Mouse (Mus musculus): Measurements from ENCODE around the gene Gm42417. TPM values are rescaled to one million over a fixed set of nuclear protein-coding genes. Genes with fewer than 3 reads are reported as not detected.

The Gm42417 gene
- polyA plus RNA-seq, 1 experiment from 2014 or later, result not detected

DNA sequence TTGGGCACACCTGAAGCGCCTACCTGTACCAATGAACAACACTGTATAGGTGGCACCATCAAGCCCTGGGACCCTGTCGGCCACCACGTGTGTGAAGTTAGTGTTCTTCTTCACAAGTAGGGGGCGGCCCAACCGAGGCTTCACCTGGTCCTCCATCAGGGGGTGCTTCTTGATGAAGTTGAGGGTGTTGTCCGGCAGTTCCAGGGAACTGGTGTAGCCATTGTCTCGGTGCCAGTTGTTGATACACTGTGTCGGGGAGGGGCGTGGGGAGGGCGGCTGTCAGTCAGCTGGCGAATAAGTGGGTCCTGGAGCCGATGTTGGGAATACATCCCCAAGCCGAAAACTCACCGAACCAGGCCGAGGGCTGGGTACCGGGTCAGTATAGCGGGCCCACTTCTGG lies 12.7 kb upstream of the Gm42417 start:
- peaks cover 64% of the 10 kb centered on the region for H3K4me1 ChIP-seq (replicated peaks)
- no peak overlapping the region for H3K4me3 ChIP-seq
- no peak overlapping the region for H3K27ac ChIP-seq
- H3K9me3 ChIP-seq, result no peaks in the 10 kb centered on the region
- no peak for ATAC-seq (ENCODE audit: low FRiP score)
- 0 out of 2 replicates have a peak overlapping the region, but pooled peaks have one; percentile 24 for H3K9ac ChIP-seq
- no peak overlapping the region for H3K4me2 ChIP-seq
- peaks cover 75% of the 10 kb centered on the region for H3K36me3 ChIP-seq
- WGBS, result 90% methylated on average over 17 of the region's 17 CpGs
- H3K27me3 ChIP-seq, result no peaks in the 10 kb centered on the region

DNA sequence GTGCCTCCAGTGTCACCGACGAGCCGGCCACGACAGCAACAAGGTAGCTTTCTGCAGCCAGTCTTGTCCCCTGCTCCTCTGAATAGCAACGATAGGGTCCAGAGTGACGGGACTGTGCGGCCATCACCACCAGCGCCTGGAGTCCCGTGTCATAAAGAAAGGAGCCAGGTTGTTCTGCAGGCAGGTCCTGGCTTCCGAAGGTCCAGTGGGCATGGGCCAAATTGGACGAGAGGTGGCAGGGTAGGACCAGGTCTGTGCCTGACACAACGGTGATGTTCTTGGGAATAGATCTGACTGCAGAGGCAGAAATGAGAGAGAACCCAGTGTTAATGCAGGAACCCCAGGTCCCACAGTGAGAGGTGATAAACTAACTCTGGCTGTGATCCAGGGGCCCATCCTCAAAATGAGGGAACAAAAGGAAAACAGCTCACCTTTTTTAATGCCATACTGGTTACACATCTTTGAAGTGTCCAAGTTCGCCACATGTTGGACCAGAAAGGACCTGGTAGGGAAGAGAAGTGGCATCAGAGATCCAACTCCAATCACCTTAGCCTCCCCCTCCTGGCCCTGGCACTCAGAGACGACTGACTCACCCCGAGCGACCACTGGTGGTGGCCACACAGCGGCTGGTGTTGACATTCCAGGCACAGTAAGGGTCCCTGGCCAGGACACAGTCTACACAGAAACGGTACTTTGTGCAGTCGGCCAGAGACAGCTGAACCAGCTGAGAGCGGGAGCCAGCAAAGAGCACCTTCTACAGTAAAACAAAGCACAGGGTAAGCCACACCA lies 11.0 kb upstream of the Gm42417 start:
- Histone ChIP-seq H3K4me3 (no peak overlapping the region), H3K4me1 (replicated peaks) (peaks cover 71% of the 10 kb centered on the region), H3K9me3 (no peaks in the 10 kb centered on the region), H3K27ac (no peak overlapping the region), H3K36me3 (peaks cover 73% of the 10 kb centered on the region), H3K4me2 (no peak overlapping the region), H3K27me3 (no peaks in the 10 kb centered on the region), H3K9ac (peak overlapping the region; percentile 51; the same call in 1 of the 2 replicates)
- ATAC-seq (ENCODE audit: low FRiP score), result no peak
- 79% methylated on average over 20 of the region's 20 CpGs for WGBS

DNA sequence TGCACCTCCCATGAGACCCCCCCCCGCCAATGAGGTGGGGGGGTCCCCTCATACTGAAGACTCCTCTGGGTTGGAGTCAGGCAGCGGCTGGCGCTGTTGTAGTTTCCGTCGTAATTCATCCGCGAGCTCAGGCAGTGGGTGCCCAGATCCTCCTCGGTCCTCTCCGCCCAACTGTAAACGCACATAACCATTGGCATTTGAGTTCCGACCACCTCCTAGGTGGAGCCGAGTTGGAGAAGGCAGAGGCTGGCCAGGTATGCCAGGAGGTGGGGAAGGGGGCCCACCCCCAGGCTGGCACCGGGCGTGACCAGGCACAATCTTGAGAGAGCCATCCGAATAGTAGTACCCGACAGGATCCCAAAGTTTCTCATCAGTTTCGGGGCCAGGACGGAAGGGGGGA lies 10.3 kb upstream of the Gm42417 start:
- no peak overlapping the region for H3K27ac ChIP-seq
- H3K36me3 ChIP-seq, result peaks cover 66% of the 10 kb centered on the region
- peak overlapping the region; percentile 51; the same call in 1 of the 2 replicates for H3K9ac ChIP-seq
- H3K4me1 ChIP-seq (replicated peaks), result peaks cover 63% of the 10 kb centered on the region
- 0 out of 2 replicates have a peak overlapping the region, but pooled peaks have one; percentile 13 for H3K4me2 ChIP-seq
- H3K4me3 ChIP-seq, result no peak overlapping the region
- no peaks in the 10 kb centered on the region for H3K27me3 ChIP-seq
- H3K9me3 ChIP-seq, result no peaks in the 10 kb centered on the region
- 87% methylated on average over 18 of the region's 18 CpGs for WGBS
- ATAC-seq (ENCODE audit: low FRiP score), result no peak

DNA sequence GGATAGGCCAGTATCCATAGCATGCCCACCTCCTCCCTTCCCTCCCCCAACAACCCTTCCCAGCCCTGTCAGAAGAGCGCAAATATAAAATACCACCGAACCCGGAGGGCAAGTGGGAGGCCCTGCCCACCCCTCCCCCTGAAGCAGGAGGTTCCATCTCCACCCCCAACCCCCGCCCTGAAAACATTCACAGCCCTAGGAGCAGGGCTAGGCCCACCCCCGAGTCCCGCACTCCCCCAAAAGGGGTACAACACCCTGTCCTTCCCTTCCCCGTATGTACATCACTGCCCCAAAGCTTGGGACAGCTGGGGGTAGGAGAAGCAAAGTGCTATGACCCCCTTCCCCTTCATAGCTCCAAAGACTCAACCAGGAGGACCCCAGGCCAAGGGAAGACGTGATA lies 9.5 kb upstream of the Gm42417 start:
- Histone ChIP-seq H3K27ac (no peak overlapping the region), H3K4me3 (no peak overlapping the region), H3K27me3 (no peaks in the 10 kb centered on the region), H3K36me3 (peaks cover 58% of the 10 kb centered on the region), H3K9ac (peak overlapping the region; percentile 51; the same call in 1 of the 2 replicates), H3K4me1 (replicated peaks) (peaks cover 60% of the 10 kb centered on the region), H3K4me2 (no peak overlapping the region), H3K9me3 (no peaks in the 10 kb centered on the region)
- 54% methylated on average over 8 of the region's 8 CpGs for WGBS
- no peak for ATAC-seq (ENCODE audit: low FRiP score)

DNA sequence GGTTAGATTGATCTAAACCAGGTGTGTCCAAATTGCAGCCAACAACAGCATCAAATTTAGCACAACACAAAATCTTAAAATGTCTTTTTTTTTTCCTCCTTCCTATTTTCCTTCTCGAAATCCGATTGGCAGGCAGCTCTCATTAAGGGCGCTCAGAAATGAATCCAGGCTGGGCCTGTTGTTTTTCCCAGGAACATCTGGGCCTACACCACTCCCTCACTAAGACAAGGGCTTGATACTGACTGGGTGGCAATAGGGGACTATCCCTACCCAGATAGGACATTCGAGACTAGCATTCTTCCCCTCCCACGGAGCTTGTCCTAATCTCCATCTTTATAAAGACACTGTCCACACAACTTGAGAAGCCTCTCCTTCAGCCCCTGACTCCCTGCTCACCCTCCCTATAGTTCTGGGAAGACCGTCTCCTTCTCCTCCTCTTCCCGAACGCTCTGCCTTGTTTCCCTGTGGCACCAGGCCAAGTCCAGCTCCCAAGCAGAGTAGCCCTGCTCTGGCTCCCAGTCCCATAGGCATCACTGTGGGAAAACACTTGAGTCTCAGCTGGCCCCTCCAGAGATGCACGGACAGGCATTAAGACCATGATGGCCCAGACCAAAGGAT lies 8.9 kb upstream of the Gm42417 start:
- no peak for ATAC-seq (ENCODE audit: low FRiP score)
- Histone ChIP-seq H3K4me1 (replicated peaks) (peaks cover 57% of the 10 kb centered on the region), H3K9me3 (no peaks in the 10 kb centered on the region), H3K4me2 (0 out of 2 replicates have a peak overlapping the region, but pooled peaks have one; percentile 1), H3K27me3 (no peaks in the 10 kb centered on the region), H3K36me3 (peaks cover 52% of the 10 kb centered on the region), H3K4me3 (no peak overlapping the region), H3K27ac (peak overlapping the region; percentile 77), H3K9ac (peak overlapping the region; percentile 59)
- WGBS, result 35% methylated on average over 9 of the region's 9 CpGs

DNA sequence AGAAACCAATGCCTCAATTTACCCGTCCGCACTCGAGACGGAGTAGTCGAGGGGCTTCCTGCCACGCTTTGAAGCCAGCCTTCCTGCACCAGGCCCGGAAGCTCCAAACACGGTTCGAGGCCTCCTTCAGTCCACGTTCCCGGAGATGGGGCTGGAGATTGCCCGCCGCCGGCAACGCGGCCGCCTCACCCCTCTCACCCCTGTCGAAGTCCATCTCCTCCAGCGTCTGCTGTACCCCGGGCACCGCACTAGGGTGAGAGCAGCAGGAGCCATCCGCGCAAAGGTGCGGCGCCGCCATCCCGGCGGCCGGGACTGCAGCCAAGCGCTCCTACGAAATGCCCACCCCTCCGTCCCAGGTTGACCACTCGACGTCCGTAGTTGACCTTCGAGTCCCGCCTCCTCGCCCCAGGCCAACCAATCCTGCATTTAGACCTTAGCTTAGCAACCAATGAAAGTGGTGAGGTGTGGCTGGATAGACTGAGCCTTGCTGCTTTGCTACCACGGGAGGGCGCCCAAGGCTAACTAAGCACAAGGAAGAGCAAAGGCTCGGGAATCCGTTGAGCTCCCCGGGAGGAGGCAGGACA lies 7.8 kb upstream of the Gm42417 start, which contains the start of gene Ankrd39:
Gene Ankrd39 (minus strand): TSS at position 558 of the 584 bp plus-strand sequence.
- Histone ChIP-seq H3K4me1 (replicated peaks) (peaks cover 57% of the 10 kb centered on the region), H3K36me3 (peaks cover 43% of the 10 kb centered on the region), H3K9ac (peak within 1 kb of the TSS; percentile 79), H3K4me2 (peak within 1 kb of the TSS; percentile 63), H3K27me3 (no peaks in the 10 kb centered on the region), H3K9me3 (no peaks in the 10 kb centered on the region), H3K4me3 (peak within 1 kb of the TSS; percentile 57), H3K27ac (peak within 1 kb of the TSS; percentile 77)
- ATAC-seq (ENCODE audit: low FRiP score), result peak; percentile 96
- WGBS, result under 1% methylated on average over 43 of the region's 43 CpGs

DNA sequence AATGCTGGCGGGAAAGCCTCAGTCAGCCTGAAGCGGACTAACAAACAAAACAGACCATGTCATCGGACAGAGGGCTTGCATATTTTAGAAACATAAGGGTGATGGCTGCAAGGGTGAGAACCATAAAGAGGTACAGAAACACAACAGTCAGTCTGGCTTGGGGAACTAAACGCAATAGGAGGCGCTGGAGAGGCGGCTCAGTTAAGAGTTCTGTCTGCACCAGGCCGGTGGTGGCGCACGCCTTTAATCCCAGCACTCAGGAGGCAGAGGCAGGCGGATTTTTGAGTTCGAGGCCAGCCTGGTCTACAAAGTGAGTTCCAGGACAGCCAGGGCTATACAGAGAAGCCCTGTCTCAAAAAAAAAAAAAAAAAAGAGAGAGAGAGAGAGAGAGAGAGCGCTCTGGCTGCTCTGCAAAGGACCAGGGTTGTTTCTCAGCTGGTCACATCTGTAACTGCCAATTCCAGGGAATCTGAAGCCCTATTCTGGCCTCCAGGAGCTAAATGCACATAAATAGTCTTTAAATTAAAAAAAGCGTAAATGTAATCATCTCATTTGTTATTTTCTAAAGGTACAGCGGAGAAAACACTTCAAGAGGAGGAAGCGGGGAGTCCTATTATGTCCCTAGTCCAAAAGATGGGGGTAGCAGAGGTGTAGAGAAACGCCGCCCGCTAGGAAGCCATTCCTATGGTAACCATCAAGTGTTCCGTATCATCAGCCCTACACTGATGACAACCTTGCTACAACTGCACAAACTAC lies 6.8 kb upstream of the Gm42417 start:
- H3K27ac ChIP-seq, result no peak overlapping the region
- peak overlapping the region; percentile 63 for H3K4me2 ChIP-seq
- H3K9me3 ChIP-seq, result no peaks in the 10 kb centered on the region
- 73% methylated on average over 19 of the region's 19 CpGs for WGBS
- H3K9ac ChIP-seq, result peak overlapping the region; percentile 79
- H3K27me3 ChIP-seq, result no peaks in the 10 kb centered on the region
- peaks cover 48% of the 10 kb centered on the region for H3K4me1 ChIP-seq (replicated peaks)
- H3K4me3 ChIP-seq, result peak overlapping the region; percentile 57
- no peak for ATAC-seq (ENCODE audit: low FRiP score)
- peaks cover 42% of the 10 kb centered on the region for H3K36me3 ChIP-seq

DNA sequence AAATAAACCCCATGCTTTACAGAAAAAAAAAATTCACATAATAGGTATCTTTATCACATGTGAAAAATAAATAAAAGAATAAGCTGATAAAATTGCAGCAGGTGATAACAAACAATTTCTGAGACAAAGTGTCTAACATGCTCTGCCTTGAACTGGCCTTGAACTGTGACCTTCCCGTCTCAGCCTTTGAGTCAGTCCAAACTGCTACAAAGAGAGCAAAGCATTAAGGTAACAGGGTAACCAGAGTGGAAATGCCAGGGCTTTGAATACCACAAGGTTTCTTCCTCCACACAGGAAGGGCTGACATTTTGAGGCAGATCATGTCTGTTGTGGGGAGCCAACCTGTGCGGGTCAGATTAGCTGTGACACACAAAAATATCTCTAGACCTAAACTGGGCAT lies 6.2 kb upstream of the Gm42417 start:
- WGBS, result 84% methylated on average over 2 of the region's 2 CpGs
- H3K9me3 ChIP-seq, result no peaks in the 10 kb centered on the region
- H3K27me3 ChIP-seq, result no peaks in the 10 kb centered on the region
- H3K4me1 ChIP-seq (replicated peaks), result peaks cover 48% of the 10 kb centered on the region
- no peak overlapping the region for H3K27ac ChIP-seq
- no peak for ATAC-seq (ENCODE audit: low FRiP score)
- H3K4me2 ChIP-seq, result no peak overlapping the region
- 0 out of 2 replicates have a peak overlapping the region, but pooled peaks have one; percentile 19 for H3K9ac ChIP-seq
- H3K4me3 ChIP-seq, result no peak overlapping the region
- H3K36me3 ChIP-seq, result peaks cover 41% of the 10 kb centered on the region

DNA sequence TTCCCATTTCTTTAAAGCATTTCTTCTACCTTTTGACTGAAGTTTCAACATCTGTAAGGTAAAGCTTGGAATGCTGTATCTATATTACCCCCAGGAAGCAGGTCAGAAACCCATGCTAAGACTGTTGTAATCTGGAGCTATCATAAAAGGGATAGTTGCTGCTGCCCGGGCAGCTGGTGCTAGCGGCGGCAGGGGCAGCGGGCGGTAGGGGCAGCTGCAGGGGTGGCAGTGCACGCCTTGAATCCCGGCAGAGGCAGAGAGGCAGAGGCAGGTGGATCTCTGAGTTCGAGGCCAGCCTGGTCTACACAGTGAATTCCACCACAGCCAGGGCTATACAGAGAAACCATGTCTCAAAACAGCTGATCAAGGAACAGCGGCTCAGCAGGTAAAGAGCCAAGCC lies 3.7 kb upstream of the Gm42417 start:
- Histone ChIP-seq H3K27me3 (no peaks in the 10 kb centered on the region), H3K9me3 (no peaks in the 10 kb centered on the region), H3K4me3 (no peak overlapping the region), H3K36me3 (peaks cover 36% of the 10 kb centered on the region), H3K4me2 (no peak overlapping the region), H3K4me1 (replicated peaks) (peaks cover 25% of the 10 kb centered on the region), H3K9ac (no peak overlapping the region), H3K27ac (no peak overlapping the region)
- WGBS, result 94% methylated on average over 9 of the region's 9 CpGs
- no peak for ATAC-seq (ENCODE audit: low FRiP score)

DNA sequence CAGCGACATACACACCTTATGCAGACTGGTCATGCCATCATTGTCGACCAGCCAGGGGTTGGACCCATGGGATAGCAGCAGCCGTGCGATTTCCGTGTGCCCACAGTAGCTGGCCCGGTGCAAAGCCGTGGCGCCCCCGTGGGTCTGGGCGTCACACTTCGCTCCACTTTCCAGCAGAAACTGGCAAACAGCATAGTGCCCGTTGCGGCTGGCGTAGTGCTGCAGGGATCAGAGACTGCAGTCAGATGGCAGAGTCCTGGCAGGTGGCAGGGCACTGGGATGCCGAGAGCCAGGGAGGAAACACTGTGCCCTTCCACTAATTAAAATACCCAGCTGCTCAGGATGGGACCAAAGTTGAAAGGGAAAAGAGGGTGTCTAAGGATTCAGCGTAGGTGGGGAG lies 2.6 kb upstream of the Gm42417 start:
- Histone ChIP-seq H3K4me3 (no peak overlapping the region), H3K27ac (no peak overlapping the region), H3K9me3 (no peaks in the 10 kb centered on the region), H3K4me1 (replicated peaks) (peaks cover 23% of the 10 kb centered on the region), H3K4me2 (no peak overlapping the region), H3K9ac (no peak overlapping the region), H3K36me3 (peaks cover 35% of the 10 kb centered on the region), H3K27me3 (no peaks in the 10 kb centered on the region)
- ATAC-seq (ENCODE audit: low FRiP score), result no peak
- 95% methylated on average over 16 of the region's 16 CpGs for WGBS

DNA sequence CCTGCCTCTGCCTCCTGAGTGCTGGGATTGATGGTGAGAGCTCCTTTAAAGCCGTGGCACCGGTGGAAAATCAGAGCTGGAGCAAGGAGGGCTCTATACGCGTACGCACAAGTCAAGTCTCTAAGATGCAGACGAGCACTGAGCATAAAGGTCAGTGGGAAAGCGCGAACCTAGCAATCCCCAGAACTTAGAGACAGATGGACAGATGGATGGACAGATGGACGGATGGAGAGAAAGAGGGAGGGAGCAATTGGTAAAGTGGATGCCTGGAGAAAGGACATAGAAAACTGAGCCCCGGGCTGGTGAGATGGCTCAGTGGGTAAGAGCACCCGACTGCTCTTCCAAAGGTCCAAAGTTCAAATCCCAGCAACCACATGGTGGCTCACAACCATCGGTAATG lies 1.6 kb upstream of the Gm42417 start:
- ATAC-seq (ENCODE audit: low FRiP score), result no peak
- Histone ChIP-seq H3K4me1 (replicated peaks) (peaks cover 13% of the 10 kb centered on the region), H3K27me3 (no peaks in the 10 kb centered on the region), H3K9me3 (no peaks in the 10 kb centered on the region), H3K27ac (no peak overlapping the region), H3K9ac (no peak overlapping the region), H3K36me3 (peaks cover 41% of the 10 kb centered on the region), H3K4me2 (no peak overlapping the region), H3K4me3 (no peak overlapping the region)
- whole genome bisulfite sequencing, result 94% methylated on average over 12 of the region's 12 CpGs

DNA sequence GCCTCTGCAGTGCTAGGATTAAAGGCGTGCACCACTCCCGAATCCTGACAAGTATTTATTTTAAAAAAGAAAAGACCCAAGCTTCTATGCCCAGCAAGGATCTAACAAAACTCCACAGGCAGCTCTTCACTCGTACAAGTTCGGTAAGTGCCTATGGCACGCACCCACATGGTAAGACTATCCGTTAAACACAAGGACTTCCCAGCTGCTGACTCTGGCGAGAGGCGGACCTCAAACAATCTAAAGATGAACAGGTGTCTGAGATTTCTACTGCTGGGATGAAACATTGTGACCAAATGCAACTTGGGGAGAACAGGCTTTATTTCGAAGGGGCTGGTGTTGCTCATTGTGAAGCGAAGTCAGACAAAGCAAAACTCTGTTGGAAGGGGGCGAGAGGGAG lies 903 bp upstream of the Gm42417 start:
- Histone ChIP-seq H3K9ac (no peak overlapping the region), H3K4me1 (replicated peaks) (0 out of 2 replicates have a peak, but pooled peaks cover 8% of the 10 kb centered on the region), H3K9me3 (no peaks in the 10 kb centered on the region), H3K27me3 (no peaks in the 10 kb centered on the region), H3K4me3 (no peak overlapping the region), H3K36me3 (peaks cover 42% of the 10 kb centered on the region), H3K27ac (no peak overlapping the region), H3K4me2 (no peak overlapping the region)
- no peak for ATAC-seq (ENCODE audit: low FRiP score)
- 95% methylated on average over 11 of the region's 11 CpGs for WGBS
